Mouse (Mus musculus): Measurements from ENCODE around the gene Vps26c. TPM values are rescaled to one million over a fixed set of nuclear protein-coding genes. Genes with fewer than 3 reads are reported as not detected.

Vps26c gene
- polyA plus RNA-seq (2015; fragmentation: Nextera tagmentation; extraction: Ambion mirVana): 54.8 and 55.3 TPM in 2 replicates

DNA sequence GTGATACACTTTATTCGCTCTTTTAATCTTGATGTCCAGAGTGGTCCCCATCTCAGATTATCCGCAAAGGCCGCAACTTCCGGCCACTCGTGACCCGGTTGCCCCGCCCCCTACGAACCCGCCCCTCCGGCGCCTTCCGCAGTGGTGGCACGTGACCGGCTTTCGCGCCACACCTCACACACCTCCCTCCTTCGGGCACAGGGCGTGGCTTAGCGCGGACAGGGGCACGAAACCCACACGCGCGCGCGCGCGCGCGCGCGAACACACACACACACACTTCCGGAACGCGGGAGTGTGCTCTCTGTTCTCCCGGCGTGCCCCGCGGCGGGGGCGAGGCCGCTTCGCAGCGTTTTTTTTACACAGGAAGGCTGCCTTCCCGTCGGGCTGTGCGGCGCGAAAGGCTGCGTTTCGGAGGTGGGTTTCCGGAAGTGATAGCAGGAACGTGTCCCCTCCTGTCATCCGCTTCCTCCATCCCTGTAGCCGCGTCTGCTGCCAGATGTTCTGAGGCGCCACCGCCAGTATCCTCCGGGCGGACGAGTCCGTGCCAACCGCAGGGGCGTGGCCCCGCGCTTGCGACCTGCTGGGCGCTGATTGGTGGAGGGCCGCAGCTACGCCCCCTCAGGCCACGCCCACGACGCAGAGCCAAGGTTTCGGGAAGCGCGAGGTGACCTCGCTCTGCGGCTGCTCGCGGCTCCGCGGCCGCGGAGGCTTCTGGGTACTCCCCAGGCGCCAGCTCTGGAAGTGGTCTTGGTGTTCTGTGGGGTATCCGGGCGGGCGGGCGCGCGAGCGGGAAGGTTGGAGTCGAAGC is at the start of gene Vps26c:
Vps26c (minus strand) TSS at position 487 of the 808 bp plus-strand sequence.
- ATAC-seq (ENCODE audit: insufficient read depth, low FRiP score, low read depth): peak; percentile 88
- H3K4me1 ChIP-seq: peaks cover 23% of the 10 kb centered on the region
- WGBS: under 1% methylated on average over 92 of the region's 93 CpGs
- H3K36me3 ChIP-seq: no peaks in the 10 kb centered on the region
- H3K9me3 ChIP-seq: no peaks in the 10 kb centered on the region
- H3K9ac ChIP-seq: peak within 1 kb of the TSS; percentile 56
- peak within 1 kb of the TSS; percentile 57 for H3K4me2 ChIP-seq
- H3K4me3 ChIP-seq (replicated peaks): peak within 1 kb of the TSS; percentile 74
- H3K27me3 ChIP-seq (replicated peaks): no peaks in the 10 kb centered on the region
- peak within 1 kb of the TSS; percentile 97 for H3K27ac ChIP-seq

GRCm38 (mm10) chr16:94575757-94576156 is 49.1 kb upstream of the Vps26c start:
- H3K4me1 ChIP-seq: peaks cover 41% of the 10 kb centered on the region
- H3K4me2 ChIP-seq: no peak overlapping the region
- no peaks in the 10 kb centered on the region for H3K36me3 ChIP-seq
- ATAC-seq (ENCODE audit: insufficient read depth, low FRiP score, low read depth): no peak
- H3K4me3 ChIP-seq (replicated peaks): no peak overlapping the region
- no peaks in the 10 kb centered on the region for H3K9me3 ChIP-seq
- WGBS: 41% methylated on average over 5 of the region's 5 CpGs
- no peak overlapping the region for H3K27ac ChIP-seq
- H3K27me3 ChIP-seq (replicated peaks): no peaks in the 10 kb centered on the region
- H3K9ac ChIP-seq: no peak overlapping the region

GRCm38 (mm10) chr16:94574718-94575094 is 48.1 kb upstream of the Vps26c start:
- Histone ChIP-seq H3K27ac (no peak overlapping the region), H3K36me3 (no peaks in the 10 kb centered on the region), H3K4me3 (replicated peaks) (no peak overlapping the region), H3K27me3 (replicated peaks) (no peaks in the 10 kb centered on the region), H3K4me1 (peaks cover 36% of the 10 kb centered on the region), H3K9me3 (no peaks in the 10 kb centered on the region), H3K4me2 (no peak overlapping the region), H3K9ac (no peak overlapping the region)
- ATAC-seq (ENCODE audit: insufficient read depth, low FRiP score, low read depth): no peak

DNA sequence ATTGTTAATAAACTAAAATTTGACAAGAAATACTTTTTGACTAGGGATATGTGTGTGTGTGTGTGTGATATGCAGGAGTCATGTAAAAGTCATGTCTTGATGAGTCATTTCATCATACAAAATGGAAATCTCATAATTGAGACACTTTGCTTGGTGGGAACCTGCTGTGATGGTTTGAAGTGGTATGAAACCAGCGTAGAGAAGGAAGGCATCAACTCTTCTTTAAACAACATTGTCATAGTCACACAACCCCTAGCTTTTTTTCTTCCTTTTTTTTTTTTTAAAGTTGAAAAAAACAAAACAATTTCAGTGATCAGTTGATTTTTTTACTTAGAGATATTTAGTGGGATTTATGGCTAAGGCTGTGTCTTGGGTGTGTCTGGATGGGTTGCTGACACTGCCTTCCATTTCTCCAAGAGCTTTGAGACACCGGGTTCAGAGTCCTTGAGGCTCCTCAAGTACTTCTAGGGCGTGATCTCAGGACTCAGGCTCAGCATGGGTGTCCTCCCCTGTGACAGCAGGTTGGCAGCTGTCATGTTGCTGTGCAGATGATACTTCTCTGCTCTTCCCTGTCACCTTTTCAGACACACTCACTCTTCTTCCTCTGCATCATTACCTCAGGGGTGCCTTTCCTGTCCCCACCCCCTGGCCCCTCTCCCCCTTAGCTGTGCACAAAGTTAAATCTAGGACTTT is 47.5 kb upstream of the Vps26c start:
- no peak for ATAC-seq (ENCODE audit: insufficient read depth, low FRiP score, low read depth)
- Histone ChIP-seq H3K4me3 (replicated peaks) (no peak overlapping the region), H3K9me3 (no peaks in the 10 kb centered on the region), H3K27me3 (replicated peaks) (no peaks in the 10 kb centered on the region), H3K4me1 (peaks cover 32% of the 10 kb centered on the region), H3K27ac (no peak overlapping the region), H3K4me2 (no peak overlapping the region), H3K9ac (no peak overlapping the region), H3K36me3 (no peaks in the 10 kb centered on the region)
- WGBS: 74% methylated on average over 3 of the region's 3 CpGs

- Histone ChIP-seq H3K9me3 (no peaks in the 10 kb centered on the region), H3K27me3 (replicated peaks) (no peaks in the 10 kb centered on the region), H3K4me2 (peak overlapping the region; percentile 34; the same call in 1 of the 2 replicates), H3K27ac (no peak overlapping the region), H3K36me3 (no peaks in the 10 kb centered on the region), H3K4me1 (peaks cover 26% of the 10 kb centered on the region), H3K9ac (no peak overlapping the region), H3K4me3 (replicated peaks) (peak overlapping the region; percentile 11; the same call in 1 of the 2 replicates)
- no peak for ATAC-seq (ENCODE audit: insufficient read depth, low FRiP score, low read depth)
- 22% methylated on average over 2 of the region's 2 CpGs for WGBS
These were observed 45.8 kb upstream of the Vps26c start for GRCm38 (mm10) chr16:94572422-94572821.

DNA sequence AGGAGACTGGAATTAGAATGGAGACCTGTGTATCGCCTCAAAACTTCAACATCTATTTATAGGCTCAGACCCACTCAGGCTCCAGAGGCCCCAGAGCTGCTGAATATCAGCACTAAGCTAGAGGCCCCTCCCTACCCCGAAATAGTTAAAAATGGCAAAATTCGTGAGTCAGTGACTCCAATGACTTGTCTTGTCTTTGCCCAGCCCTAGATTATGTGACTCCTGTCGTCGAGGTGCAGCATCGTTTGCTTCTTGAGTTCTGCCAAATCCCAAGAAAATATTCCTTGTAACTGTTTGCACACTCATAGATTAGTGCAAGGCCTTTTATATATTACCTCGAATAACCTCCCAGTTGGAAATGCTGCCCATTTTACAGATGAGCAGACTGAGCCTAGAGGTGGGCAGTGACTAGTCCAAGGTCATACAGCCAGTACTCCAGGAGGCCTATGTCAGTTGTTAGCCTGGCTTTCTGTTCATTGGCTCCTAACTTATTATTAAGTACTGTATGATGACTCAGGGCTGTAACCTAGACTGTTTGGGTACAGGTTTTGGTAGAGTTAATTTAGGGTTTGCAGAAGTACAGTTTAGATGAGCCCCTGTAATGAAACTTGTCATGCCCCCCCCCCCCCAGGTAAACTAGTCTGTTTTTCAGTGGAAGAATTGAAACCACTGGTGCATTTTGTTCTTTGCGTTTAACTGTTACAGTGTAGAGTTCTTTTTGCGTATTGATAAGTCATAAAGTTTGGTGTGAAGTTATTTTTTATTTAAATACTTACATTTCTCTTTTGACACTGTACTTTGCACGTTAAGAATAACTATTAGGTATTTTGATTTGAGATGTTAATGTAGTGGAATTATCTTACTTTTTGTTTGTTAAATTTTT is 44.7 kb upstream of the Vps26c start:
- H3K36me3 ChIP-seq: no peaks in the 10 kb centered on the region
- H3K4me1 ChIP-seq: peaks cover 26% of the 10 kb centered on the region
- no peaks in the 10 kb centered on the region for H3K9me3 ChIP-seq
- WGBS: 24% methylated on average over 10 of the region's 10 CpGs
- peak overlapping the region; percentile 100 for H3K27ac ChIP-seq
- peak overlapping the region; percentile 96 for H3K4me3 ChIP-seq (replicated peaks)
- no peak for ATAC-seq (ENCODE audit: insufficient read depth, low FRiP score, low read depth)
- H3K4me2 ChIP-seq: peak overlapping the region; percentile 69
- H3K9ac ChIP-seq: peak overlapping the region; percentile 99
- H3K27me3 ChIP-seq (replicated peaks): no peaks in the 10 kb centered on the region

- WGBS: 0% methylated on average over 61 of the region's 88 CpGs
- no peaks in the 10 kb centered on the region for H3K36me3 ChIP-seq
- peaks cover 22% of the 10 kb centered on the region for H3K4me1 ChIP-seq
These were observed 43.9 kb upstream of the Vps26c start for GRCm38 (mm10) chr16:94570361-94571041.

DNA sequence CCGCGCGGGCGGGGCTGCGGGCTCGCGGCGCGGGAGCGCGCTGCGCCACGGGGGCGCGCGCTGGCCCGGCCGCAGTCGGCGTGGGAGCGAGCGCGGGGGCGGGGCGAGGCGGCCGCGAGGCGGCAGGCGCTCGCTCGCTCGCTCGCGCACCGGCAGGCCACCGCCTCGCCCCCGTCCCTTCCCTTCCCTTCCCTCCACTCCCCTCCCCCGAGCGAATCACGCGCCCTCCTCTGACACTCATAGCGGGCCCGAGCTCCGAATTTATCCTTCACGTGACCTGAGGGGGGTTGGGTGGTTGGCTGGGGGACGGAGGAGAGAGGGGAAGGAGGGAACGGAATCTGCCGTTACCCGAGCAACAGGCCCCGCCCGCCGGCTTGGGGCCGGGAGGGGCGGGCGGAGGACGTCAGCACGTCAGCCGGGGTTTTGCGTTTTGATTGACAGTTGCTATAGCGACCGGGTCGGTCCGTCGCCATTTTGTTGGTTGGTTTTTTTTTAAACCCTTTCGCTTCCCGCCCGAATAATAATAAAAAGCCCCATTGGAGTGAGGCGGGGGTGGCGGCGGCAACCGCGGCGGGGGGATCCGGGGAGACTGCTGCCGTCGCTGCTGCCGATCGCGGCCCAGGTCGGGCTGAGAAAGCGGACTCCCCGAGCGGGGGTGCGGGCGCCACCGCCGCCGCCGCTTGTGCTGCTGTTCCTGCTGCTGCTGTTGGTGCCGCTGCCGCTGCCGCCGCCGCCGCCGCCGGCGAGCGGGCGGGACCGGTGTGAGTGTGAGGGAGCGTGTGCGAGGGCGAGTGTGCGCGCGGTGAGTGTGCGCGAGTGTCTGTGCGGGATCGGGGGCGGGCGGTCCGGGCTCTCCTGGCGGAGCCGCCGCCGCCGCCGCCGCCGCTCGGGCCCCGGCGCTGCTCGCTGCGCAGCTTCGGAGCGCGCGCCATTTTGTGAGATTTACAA is 42.9 kb upstream of the Vps26c start, which contains the start of gene Dyrk1a:
Dyrk1a (plus strand) TSS at position 782 of the 948 bp plus-strand sequence.
- peak within 1 kb of the TSS; percentile 100 for H3K27ac ChIP-seq
- no peaks in the 10 kb centered on the region for H3K27me3 ChIP-seq (replicated peaks)
- no peaks in the 10 kb centered on the region for H3K9me3 ChIP-seq
- H3K4me3 ChIP-seq (replicated peaks): peak within 1 kb of the TSS; percentile 96
- H3K4me2 ChIP-seq: peak within 1 kb of the TSS; percentile 69
- peak; percentile 90 for ATAC-seq (ENCODE audit: insufficient read depth, low FRiP score, low read depth)
- H3K36me3 ChIP-seq: no peaks in the 10 kb centered on the region
- H3K4me1 ChIP-seq: peaks cover 18% of the 10 kb centered on the region
- peak within 1 kb of the TSS; percentile 99 for H3K9ac ChIP-seq
- under 1% methylated on average over 81 of the region's 133 CpGs for WGBS

More at GRCm38 (mm10) chr16:94570361-94571041, 43.9 kb upstream of the Vps26c start:
- H3K27ac ChIP-seq: peak overlapping the region; percentile 100
- no peaks in the 10 kb centered on the region for H3K9me3 ChIP-seq
- ATAC-seq (ENCODE audit: insufficient read depth, low FRiP score, low read depth): peak; percentile 10; the same call in 1 of the 2 replicates
- peak overlapping the region; percentile 99 for H3K9ac ChIP-seq
- H3K4me3 ChIP-seq (replicated peaks): peak overlapping the region; percentile 96
- H3K27me3 ChIP-seq (replicated peaks): no peaks in the 10 kb centered on the region
- H3K4me2 ChIP-seq: peak overlapping the region; percentile 69

DNA sequence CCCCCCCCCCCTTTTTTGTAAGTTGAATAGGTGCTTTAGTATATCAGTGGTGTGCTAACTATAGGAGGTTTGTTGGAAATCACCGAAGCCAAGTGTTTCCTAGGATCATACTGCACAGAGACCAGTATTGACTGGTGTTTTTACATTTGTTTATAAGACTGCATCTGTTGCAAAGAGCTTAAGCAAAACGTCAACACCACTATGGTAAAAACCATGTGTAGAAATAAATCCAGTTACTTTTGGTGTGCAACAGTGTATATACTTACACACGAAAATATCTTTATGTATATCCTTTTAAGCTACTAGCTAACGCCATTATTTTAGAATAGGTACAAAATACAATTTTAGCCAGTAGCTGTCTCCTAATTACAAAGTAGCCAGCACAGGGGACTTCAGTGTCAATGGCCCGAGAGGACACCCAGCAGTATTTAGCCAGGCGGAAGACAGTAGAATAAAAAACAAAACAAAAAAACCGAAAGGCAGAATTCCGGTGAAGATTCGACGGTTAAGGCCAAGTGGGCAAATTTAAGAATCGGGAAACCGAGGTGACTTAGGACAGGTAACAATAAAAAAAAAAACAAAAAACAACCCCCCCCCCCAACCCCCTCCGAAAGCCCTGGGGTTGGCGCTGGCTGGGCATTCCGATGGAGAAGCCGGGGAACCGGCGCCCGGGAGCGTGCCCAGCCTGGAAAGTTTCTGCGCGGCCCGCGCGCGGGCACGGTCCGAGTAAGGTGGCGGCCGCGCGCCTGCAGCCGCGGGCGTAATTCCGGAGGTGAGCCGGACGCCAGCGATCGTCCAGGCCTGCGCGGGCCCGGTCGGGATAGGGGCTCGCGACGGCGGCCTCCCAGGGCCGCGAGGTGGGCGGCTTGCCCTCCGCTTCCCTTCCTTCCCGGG is 42.0 kb upstream of the Vps26c start:
- Histone ChIP-seq H3K36me3 (no peaks in the 10 kb centered on the region), H3K4me2 (peak overlapping the region; percentile 55), H3K9ac (peak overlapping the region; percentile 48), H3K4me3 (replicated peaks) (peak overlapping the region; percentile 96), H3K27me3 (replicated peaks) (no peaks in the 10 kb centered on the region), H3K4me1 (peaks cover 15% of the 10 kb centered on the region), H3K27ac (peak overlapping the region; percentile 100), H3K9me3 (no peaks in the 10 kb centered on the region)
- no peak; the same call in 1 of the 2 replicates for ATAC-seq (ENCODE audit: insufficient read depth, low FRiP score, low read depth)
- WGBS: 1% methylated on average over 50 of the region's 53 CpGs

Measured in stomach, embryonic 15.5 days (tissue).